Mouse (Mus musculus): ENCODE results near the gene Nfyb.

The Nfyb gene

GRCm38 (mm10) chr10:82763840-82764631 lies at the start of gene Nfyb:
Gene Nfyb, minus strand, starts transcription at chr10:82764144.
- DNase-seq = peak; percentile 97

GRCm38 (mm10) chr10:82811855-82812431 lies 48.0 kb upstream of the Nfyb start:
- DNase-seq = peak; percentile 78

GRCm38 (mm10) chr10:82809352-82809751 lies 45.4 kb upstream of the Nfyb start:
- no peak for DNase-seq

GRCm38 (mm10) chr10:82808891-82809290 lies 44.9 kb upstream of the Nfyb start:
- no peak for DNase-seq

- DNase-seq = no peak
These were observed 44.2 kb upstream of the Nfyb start for GRCm38 (mm10) chr10:82808155-82808554.

- DNase-seq = no peak
These were observed 43.3 kb upstream of the Nfyb start for GRCm38 (mm10) chr10:82807238-82807637.

GRCm38 (mm10) chr10:82806414-82806813 lies 42.5 kb upstream of the Nfyb start:
- peak; percentile 19 for DNase-seq

GRCm38 (mm10) chr10:82805111-82805510 lies 41.2 kb upstream of the Nfyb start:
- no peak for DNase-seq

- no peak for DNase-seq
These were observed 40.5 kb upstream of the Nfyb start for GRCm38 (mm10) chr10:82804396-82804795.

- no peak for DNase-seq
These were observed 36.1 kb upstream of the Nfyb start for GRCm38 (mm10) chr10:82800094-82800493.

- DNase-seq = no peak
These were observed 34.5 kb upstream of the Nfyb start for GRCm38 (mm10) chr10:82798312-82798933.

- no peak for DNase-seq
These were observed 33.2 kb upstream of the Nfyb start for GRCm38 (mm10) chr10:82797119-82797491.

- DNase-seq = no peak
These were observed 32.7 kb upstream of the Nfyb start for GRCm38 (mm10) chr10:82796471-82797118.

GRCm38 (mm10) chr10:82795767-82796166 lies 31.8 kb upstream of the Nfyb start:
- DNase-seq = no peak

- DNase-seq = peak; percentile 63
These were observed 31.3 kb upstream of the Nfyb start for GRCm38 (mm10) chr10:82795071-82795731.

GRCm38 (mm10) chr10:82792311-82792710 lies 28.4 kb upstream of the Nfyb start:
- DNase-seq = no peak

- DNase-seq = no peak
These were observed 27.8 kb upstream of the Nfyb start for GRCm38 (mm10) chr10:82791713-82792112.

GRCm38 (mm10) chr10:82790504-82790903 lies 26.6 kb upstream of the Nfyb start:
- DNase-seq = no peak

GRCm38 (mm10) chr10:82789181-82789580 lies 25.2 kb upstream of the Nfyb start:
- no peak for DNase-seq

GRCm38 (mm10) chr10:82782472-82782871 lies 18.5 kb upstream of the Nfyb start:
- no peak for DNase-seq

GRCm38 (mm10) chr10:82780816-82781215 lies 16.9 kb upstream of the Nfyb start:
- DNase-seq = no peak

- DNase-seq = no peak
These were observed 16.4 kb upstream of the Nfyb start for GRCm38 (mm10) chr10:82780322-82780721.

GRCm38 (mm10) chr10:82779831-82780230 lies 15.9 kb upstream of the Nfyb start:
- no peak for DNase-seq
